Mouse (Mus musculus) embryonic facial prominence, embryonic 11.5 days (tissue): ENCODE results near the gene Mup21. TPM values are rescaled to one million over a fixed set of nuclear protein-coding genes. Genes with fewer than 3 reads are reported as not detected.
"Not testable (repeated sequence)": the region's sequence is repeated elsewhere in the genome, so short reads cannot be mapped to it uniquely, and the experiment has no call there.

Source experiments
- ATAC-seq: fragments of 200-750 bp; cut with Nextera tagmentation; replicated peaks from 2 replicates; pipeline ENCODE4 v1.8.0; 2017; ENCODE audit warnings: low read depth; ENCODE audit not compliant: insufficient number of reproducible peaks, low FRiP score, low TSS enrichment
- DNase-seq: peaks from one replicate; pipeline ENCODE4 v3.0.0-alpha.2; 2015; ENCODE audit warnings: low spot score
- H3K27ac ChIP-seq: fragments of 300-500 bp; sonication (generic); replicated peaks from 2 replicates; pipeline ENCODE4 v1.5.1; 2014; ENCODE audit warnings: mild to moderate bottlenecking, low read depth, low read length, control low read depth
- H3K27me3 ChIP-seq: fragments of 300-500 bp; sonication (generic); 2 replicates; pipeline ENCODE4 v1.6.1; 2014; ENCODE audit warnings: mild to moderate bottlenecking, low read length, moderate library complexity, mixed read lengths; ENCODE audit not compliant: control insufficient read depth, insufficient read depth
- H3K36me3 ChIP-seq: fragments of 300-500 bp; sonication (generic); replicated peaks from 2 replicates; pipeline ENCODE4 v1.6.1; 2014; ENCODE audit warnings: low read depth, mild to moderate bottlenecking, low read length, moderate library complexity, mixed read lengths; ENCODE audit not compliant: control insufficient read depth, insufficient read depth
- H3K4me1 ChIP-seq: fragments of 300-500 bp; sonication (generic); 2 replicates; pipeline ENCODE4 v1.6.1; 2014; ENCODE audit warnings: low read length, mixed read lengths; ENCODE audit not compliant: control insufficient read depth, insufficient read depth
- H3K4me2 ChIP-seq: fragments of 300-500 bp; sonication (generic); 2 replicates; pipeline ENCODE4 v1.6.1; 2014; ENCODE audit warnings: low read depth, mild to moderate bottlenecking, control low read depth, low read length, moderate library complexity
- H3K4me3 ChIP-seq: fragments of 300-500 bp; sonication (generic); 2 replicates; pipeline ENCODE4 v1.5.1; 2014; ENCODE audit warnings: low read depth, low read length, control low read depth
- H3K9ac ChIP-seq: fragments of 300-500 bp; sonication (generic); replicated peaks from 2 replicates; pipeline ENCODE4 v1.6.1; 2014; ENCODE audit warnings: mild to moderate bottlenecking, control low read depth, low read length
- H3K9me3 ChIP-seq: fragments of 300-500 bp; sonication (generic); replicated peaks from 2 replicates; pipeline ENCODE4 v1.6.1; 2016; ENCODE audit warnings: mild to moderate bottlenecking, low read length, inconsistent platforms, mixed read lengths; ENCODE audit not compliant: control insufficient read depth
- WGBS: fragments of 180-500 bp; shearing (Covaris S2); extraction: QIAGEN DNeasy Blood & Tissue Kit; methylation state at CpG from one replicate; pipeline ENCODE4 v1.1.7; 2014; 5-methylcytosine and 5-hydroxymethylcytosine counted together
- polyA plus RNA-seq: library from polyadenylated mRNA; unstranded; fragments of >200 nt; fragmentation: Nextera tagmentation; extraction: Ambion mirVana; gene quantifications from 2 replicates; pipeline ENCODE4 v1.2.1, GENCODE M21; 2014

Gene Mup21
- polyA plus RNA-seq: not detected in 2 replicates

GRCm38 (mm10) chr4:62150811-62151210 lies at the start of gene Mup21:
Gene Mup21 (minus strand): TSS chr4:62150863.
- H3K4me1 ChIP-seq: no peaks in the 10 kb centered on the region
- H3K9me3 ChIP-seq: no peaks in the 10 kb centered on the region
- H3K27ac ChIP-seq: no peak within 1 kb of the TSS
- H3K9ac ChIP-seq: no peak within 1 kb of the TSS
- DNase-seq (no peak), ATAC-seq (no peak)
- no peak within 1 kb of the TSS for H3K4me3 ChIP-seq
- 83% methylated on average over 2 of the region's 2 CpGs for WGBS
- H3K4me2 ChIP-seq: no peak within 1 kb of the TSS
- H3K27me3 ChIP-seq: no peaks in the 10 kb centered on the region
- H3K36me3 ChIP-seq: no peaks in the 10 kb centered on the region

- no peak overlapping the region for H3K27ac ChIP-seq
- H3K4me1 ChIP-seq: no peaks in the 10 kb centered on the region
- peaks cover 20% of the 10 kb centered on the region for H3K36me3 ChIP-seq
- H3K9ac ChIP-seq: no peak overlapping the region
- no peak for ATAC-seq
- H3K4me3 ChIP-seq: no peak overlapping the region
- 94% methylated on average over 7 of the region's 7 CpGs for WGBS
- 0 out of 2 replicates have a peak, but pooled peaks cover 2% of the 10 kb centered on the region for H3K9me3 ChIP-seq
- H3K27me3 ChIP-seq: no peaks in the 10 kb centered on the region
- DNase-seq: no peak
- no peak overlapping the region for H3K4me2 ChIP-seq
These were observed 49.4 kb upstream of the Mup21 start for GRCm38 (mm10) chr4:62199923-62200529.

GRCm38 (mm10) chr4:62188778-62189177 lies 38.1 kb upstream of the Mup21 start:
- H3K27me3 ChIP-seq: no peaks in the 10 kb centered on the region
- H3K9me3 ChIP-seq: peaks cover 13% of the 10 kb centered on the region
- peaks cover 37% of the 10 kb centered on the region for H3K36me3 ChIP-seq
- ATAC-seq: no peak
- no peak overlapping the region for H3K27ac ChIP-seq
- H3K4me2 ChIP-seq: no peak overlapping the region
- H3K4me3 ChIP-seq: no peak overlapping the region
- no peak overlapping the region for H3K9ac ChIP-seq
- no peaks in the 10 kb centered on the region for H3K4me1 ChIP-seq
- no peak for DNase-seq

- H3K9ac ChIP-seq: no peak overlapping the region
- WGBS: 35% methylated on average over 5 of the region's 5 CpGs
- H3K4me3 ChIP-seq: no peak overlapping the region
- no peaks in the 10 kb centered on the region for H3K36me3 ChIP-seq
- DNase-seq (peak; percentile 22), ATAC-seq (no peak)
- H3K27ac ChIP-seq: no peak overlapping the region
- H3K9me3 ChIP-seq: no peaks in the 10 kb centered on the region
- no peak overlapping the region for H3K4me2 ChIP-seq
- no peaks in the 10 kb centered on the region for H3K4me1 ChIP-seq
- no peaks in the 10 kb centered on the region for H3K27me3 ChIP-seq
These were observed 26.6 kb upstream of the Mup21 start for GRCm38 (mm10) chr4:62177282-62177681.

- Histone ChIP-seq H3K36me3 (no peaks in the 10 kb centered on the region), H3K27ac (no peak overlapping the region), H3K27me3 (no peaks in the 10 kb centered on the region), H3K9ac (no peak overlapping the region), H3K9me3 (no peaks in the 10 kb centered on the region), H3K4me2 (no peak overlapping the region), H3K4me3 (no peak overlapping the region), H3K4me1 (no peaks in the 10 kb centered on the region)
- no peak for ATAC-seq
- DNase-seq: no peak
- 89% methylated on average over 4 of the region's 4 CpGs for WGBS
These were observed 23.8 kb upstream of the Mup21 start for GRCm38 (mm10) chr4:62174471-62174870.

- H3K27me3 ChIP-seq, ATAC-seq, H3K4me3 ChIP-seq, H3K9me3 ChIP-seq, DNase-seq, H3K9ac ChIP-seq, H3K27ac ChIP-seq, H3K4me1 ChIP-seq, H3K4me2 ChIP-seq, H3K36me3 ChIP-seq: not testable (repeated sequence)
- whole genome bisulfite sequencing: 90% methylated on average over 13 of the region's 13 CpGs
These were observed 17.0 kb upstream of the Mup21 start for GRCm38 (mm10) chr4:62167636-62168035.

GRCm38 (mm10) chr4:62158401-62158800 lies 7.7 kb upstream of the Mup21 start:
- ATAC-seq (no peak), DNase-seq (no peak)
- Histone ChIP-seq H3K4me3 (no peak overlapping the region), H3K36me3 (no peaks in the 10 kb centered on the region), H3K9ac (no peak overlapping the region), H3K27me3 (no peaks in the 10 kb centered on the region), H3K27ac (no peak overlapping the region), H3K9me3 (no peaks in the 10 kb centered on the region), H3K4me1 (no peaks in the 10 kb centered on the region), H3K4me2 (no peak overlapping the region)
- WGBS: 71% methylated on average over 1 of the region's 1 CpGs

GRCm38 (mm10) chr4:62133706-62134105 lies 17.0 kb downstream of the Mup21 start:
- Histone ChIP-seq H3K27me3 (no peaks in the 10 kb centered on the region), H3K4me3 (no peak overlapping the region), H3K36me3 (no peaks in the 10 kb centered on the region), H3K9ac (no peak overlapping the region), H3K4me2 (no peak overlapping the region), H3K9me3 (0 out of 2 replicates have a peak, but pooled peaks cover 2% of the 10 kb centered on the region), H3K27ac (no peak overlapping the region), H3K4me1 (no peaks in the 10 kb centered on the region)
- no peak for ATAC-seq
- peak; percentile 9 for DNase-seq
- WGBS: 71% methylated on average over 7 of the region's 7 CpGs
